Mouse (Mus musculus) myocyte (in vitro differentiated cells): ENCODE measurements around the gene Wwc1.

Experiments
- CEBPB ChIP-seq: IDR thresholded peaks from 2 replicates; pipeline ENCODE4 v1.6.1; 2011; ENCODE audit warnings: mild to moderate bottlenecking, moderate library complexity; ENCODE audit not compliant: poor library complexity, insufficient read depth, severe bottlenecking
- MAX ChIP-seq: IDR thresholded peaks from one replicate; pipeline ENCODE4 v1.6.1; 2011; ENCODE audit warnings: low read depth, mild to moderate bottlenecking, control low read depth
- MYOG ChIP-seq, 3 experiments: IDR thresholded peaks; one replicate each; pipeline ENCODE4 v1.6.1; 2011; ENCODE audit warnings: control low read depth in 2 of 3, low read depth in 2 of 3, mild to moderate bottlenecking in 2 of 3; ENCODE audit not compliant: insufficient read length in 2 of 3, control insufficient read depth in 1 of 3, insufficient read depth in 1 of 3
- POLR2AphosphoS2 ChIP-seq: IDR thresholded peaks from one replicate; pipeline ENCODE4 v1.6.1; 2011; ENCODE audit warnings: low read depth, control low read depth; ENCODE audit not compliant: insufficient read length
- TCF12 ChIP-seq: IDR thresholded peaks from one replicate; pipeline ENCODE4 v1.6.1; 2011; ENCODE audit warnings: mild to moderate bottlenecking, control low read depth; ENCODE audit not compliant: poor library complexity, insufficient read depth, severe bottlenecking
- TCF3 ChIP-seq: IDR thresholded peaks from one replicate; pipeline ENCODE4 v1.6.1; 2011; ENCODE audit warnings: low read depth, control low read depth; ENCODE audit not compliant: insufficient read length
- USF1 ChIP-seq: IDR thresholded peaks from one replicate; pipeline ENCODE4 v1.6.1; 2011; ENCODE audit warnings: low read depth, mild to moderate bottlenecking, control low read depth, moderate library complexity

DNA sequence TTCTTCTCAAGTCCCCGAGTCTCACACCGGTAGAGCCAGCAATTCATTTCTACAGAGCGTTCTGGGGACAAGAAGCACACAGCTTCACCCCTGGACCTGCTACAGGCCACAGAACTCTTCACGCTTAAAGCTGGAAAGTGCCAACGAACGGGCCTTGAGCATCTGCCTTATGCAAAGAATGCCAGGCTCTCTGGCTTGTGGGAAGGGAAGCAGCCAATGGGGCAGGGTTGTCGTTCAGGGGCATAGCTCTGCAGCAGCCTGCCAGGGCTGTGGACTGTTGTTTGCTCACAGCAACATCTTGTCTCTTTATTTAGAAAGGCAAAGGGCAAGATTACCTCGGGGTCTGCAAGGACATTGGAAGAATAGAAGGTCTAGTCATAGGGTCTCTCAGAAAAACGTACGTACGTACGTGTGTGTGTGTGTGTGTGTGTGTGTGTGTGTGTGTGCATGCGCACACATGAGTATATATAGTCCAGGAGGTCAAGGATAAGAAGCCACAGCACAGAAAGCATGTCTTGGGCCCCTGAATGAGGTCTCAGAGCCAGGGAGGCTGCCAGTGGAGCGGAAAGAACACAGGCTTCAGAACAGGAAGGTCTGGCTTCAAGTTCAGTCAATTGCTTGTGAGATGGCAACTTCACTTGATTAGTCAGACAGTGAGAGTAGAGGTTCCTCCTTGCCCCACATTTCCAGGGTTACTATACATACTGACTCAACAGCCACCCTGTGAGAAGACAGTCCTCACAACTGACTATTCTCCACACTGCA, 48.0 kb downstream of the Wwc1 start:
- TF ChIP-seq TCF3 (no peak), MAX (no peak), CEBPB (no peak), MYOG (IDR thresholded peaks at IDR 0.05; ENCODE audit: control insufficient read depth in 1 of 3, insufficient read depth in 1 of 3, insufficient read length in 2 of 3, low read depth in 2 of 3) (no peak), USF1 (no peak), POLR2AphosphoS2 (no peak), TCF12 (no peak)
